Mouse (Mus musculus): Measurements from ENCODE around the gene Lancl3. TPM values are rescaled to one million over a fixed set of nuclear protein-coding genes. Genes with fewer than 3 reads are reported as not detected.

Gene Lancl3
- 1.9 TPM in 2 replicates for polyA plus RNA-seq (2016; fragmentation: Nextera tagmentation; extraction: Ambion mirVana)

DNA sequence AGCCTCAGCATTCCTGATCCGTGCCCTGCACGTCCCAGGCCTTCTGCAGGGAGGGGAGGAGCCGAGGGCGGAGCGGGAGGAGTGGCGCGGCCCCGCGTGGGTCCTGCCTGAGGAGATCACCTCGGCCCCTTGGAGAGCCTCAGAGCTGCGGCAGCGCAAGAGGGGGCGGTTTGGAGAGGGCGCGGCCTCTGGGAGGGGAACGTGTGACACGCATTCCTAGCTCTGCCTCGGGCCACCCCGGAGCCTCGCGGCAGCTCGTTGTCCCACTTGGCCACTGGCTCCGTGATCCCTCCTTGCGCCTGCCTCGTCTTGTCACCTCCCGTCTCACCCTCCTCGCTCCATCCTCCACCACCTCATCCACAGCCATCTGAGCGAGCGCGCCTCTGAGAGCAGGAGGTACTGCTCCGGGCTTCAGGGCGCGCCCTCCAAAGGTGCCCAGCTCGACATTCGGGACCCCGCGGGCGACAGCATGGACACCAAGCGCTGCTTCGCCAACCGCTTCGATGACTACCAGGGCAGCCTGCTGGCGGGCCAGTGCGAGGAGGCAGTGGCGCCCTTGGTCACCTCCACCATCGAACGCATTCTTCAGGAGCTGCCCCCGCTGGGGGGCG, at the start of gene Lancl3:
Gene Lancl3 (plus strand): TSS at position 142 of the 611 bp plus-strand sequence.
- no peaks in the 10 kb centered on the region for H3K4me1 ChIP-seq
- WGBS = 16% methylated on average over 47 of the region's 49 CpGs
- peak within 1 kb of the TSS; percentile 41 for H3K4me3 ChIP-seq
- no peaks in the 10 kb centered on the region for H3K36me3 ChIP-seq
- H3K9ac ChIP-seq = peak within 1 kb of the TSS; percentile 49
- peak within 1 kb of the TSS; percentile 60 for H3K4me2 ChIP-seq (replicated peaks)
- H3K27ac ChIP-seq = no peak within 1 kb of the TSS
- no peaks in the 10 kb centered on the region for H3K9me3 ChIP-seq (replicated peaks)
- H3K27me3 ChIP-seq = peaks cover 12% of the 10 kb centered on the region
- ATAC-seq (ENCODE audit: low FRiP score) = peak; percentile 73

DNA sequence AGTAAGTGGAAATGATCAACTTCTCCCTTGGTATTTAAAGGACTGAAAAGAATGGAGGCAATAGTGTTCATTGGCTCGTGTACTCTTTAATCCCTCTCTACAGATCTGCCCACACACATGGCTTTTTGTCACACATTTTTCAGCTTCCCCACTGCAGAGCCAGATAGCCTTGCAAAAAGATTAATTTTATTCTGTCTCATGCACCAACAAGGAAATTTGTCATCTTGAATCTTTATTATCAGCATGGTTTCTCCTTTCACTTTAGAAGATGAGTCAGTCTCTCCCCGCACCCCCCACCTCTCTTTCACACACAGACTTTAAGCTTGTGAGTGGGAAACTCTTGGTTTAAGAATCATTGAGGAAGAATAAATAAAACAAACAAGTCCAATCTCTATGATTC, 20.7 kb upstream of the Lancl3 start:
- 63% methylated on average over 2 of the region's 2 CpGs for WGBS
- Histone ChIP-seq H3K4me2 (replicated peaks) (no peak overlapping the region), H3K9me3 (replicated peaks) (no peaks in the 10 kb centered on the region), H3K9ac (no peak overlapping the region), H3K36me3 (no peaks in the 10 kb centered on the region), H3K4me3 (no peak overlapping the region), H3K4me1 (no peaks in the 10 kb centered on the region), H3K27ac (no peak overlapping the region), H3K27me3 (no peaks in the 10 kb centered on the region)
- ATAC-seq (ENCODE audit: low FRiP score) = no peak

GRCm38 (mm10) chrX:9181570-9181969, 18.1 kb upstream of the Lancl3 start:
- Histone ChIP-seq H3K27me3 (no peaks in the 10 kb centered on the region), H3K27ac (no peak overlapping the region), H3K4me2 (replicated peaks) (no peak overlapping the region), H3K9me3 (replicated peaks) (no peaks in the 10 kb centered on the region), H3K36me3 (no peaks in the 10 kb centered on the region), H3K4me1 (no peaks in the 10 kb centered on the region), H3K9ac (no peak overlapping the region), H3K4me3 (no peak overlapping the region)
- ATAC-seq (ENCODE audit: low FRiP score) = no peak
- WGBS = 64% methylated on average over 5 of the region's 5 CpGs

- ATAC-seq (ENCODE audit: low FRiP score) = peak; percentile 62
- H3K27ac ChIP-seq = no peak overlapping the region
Measured at GRCm38 (mm10) chrX:9200380-9200917, 747 bp downstream of the Lancl3 start.

GRCm38 (mm10) chrX:9201954-9202353, 2.3 kb downstream of the Lancl3 start:
- Histone ChIP-seq H3K9ac (no peak overlapping the region), H3K36me3 (no peaks in the 10 kb centered on the region), H3K9me3 (replicated peaks) (no peaks in the 10 kb centered on the region), H3K4me3 (no peak overlapping the region), H3K4me1 (no peaks in the 10 kb centered on the region), H3K4me2 (replicated peaks) (no peak overlapping the region), H3K27ac (no peak overlapping the region), H3K27me3 (peaks cover 12% of the 10 kb centered on the region)
- 67% methylated on average over 2 of the region's 2 CpGs for WGBS
- ATAC-seq (ENCODE audit: low FRiP score) = peak; percentile 59

More at GRCm38 (mm10) chrX:9200380-9200917, 747 bp downstream of the Lancl3 start:
- Histone ChIP-seq H3K36me3 (no peaks in the 10 kb centered on the region), H3K9ac (peak overlapping the region; percentile 49; the same call in 1 of the 2 replicates), H3K4me3 (peak overlapping the region; percentile 41), H3K27me3 (peaks cover 12% of the 10 kb centered on the region), H3K4me1 (no peaks in the 10 kb centered on the region), H3K4me2 (replicated peaks) (peak overlapping the region; percentile 60), H3K9me3 (replicated peaks) (no peaks in the 10 kb centered on the region)
- WGBS = 24% methylated on average over 55 of the region's 72 CpGs

GRCm38 (mm10) chrX:9202781-9203405, 3.2 kb downstream of the Lancl3 start:
- H3K9ac ChIP-seq = no peak overlapping the region
- H3K36me3 ChIP-seq = no peaks in the 10 kb centered on the region
- WGBS = 64% methylated on average over 7 of the region's 7 CpGs
- H3K4me3 ChIP-seq = no peak overlapping the region
- no peaks in the 10 kb centered on the region for H3K9me3 ChIP-seq (replicated peaks)
- H3K27me3 ChIP-seq = peaks cover 12% of the 10 kb centered on the region
- H3K27ac ChIP-seq = no peak overlapping the region
- H3K4me1 ChIP-seq = no peaks in the 10 kb centered on the region
- no peak for ATAC-seq (ENCODE audit: low FRiP score)
- H3K4me2 ChIP-seq (replicated peaks) = no peak overlapping the region; the same call in 1 of the 2 replicates

GRCm38 (mm10) chrX:9205121-9205520, 5.4 kb downstream of the Lancl3 start:
- H3K27ac ChIP-seq = no peak overlapping the region
- peaks cover 3% of the 10 kb centered on the region for H3K27me3 ChIP-seq
- H3K4me1 ChIP-seq = no peaks in the 10 kb centered on the region
- no peak overlapping the region for H3K4me3 ChIP-seq
- ATAC-seq (ENCODE audit: low FRiP score) = no peak
- H3K9me3 ChIP-seq (replicated peaks) = no peaks in the 10 kb centered on the region
- H3K9ac ChIP-seq = no peak overlapping the region
- 75% methylated on average over 2 of the region's 2 CpGs for WGBS
- H3K4me2 ChIP-seq (replicated peaks) = no peak overlapping the region
- no peaks in the 10 kb centered on the region for H3K36me3 ChIP-seq

DNA sequence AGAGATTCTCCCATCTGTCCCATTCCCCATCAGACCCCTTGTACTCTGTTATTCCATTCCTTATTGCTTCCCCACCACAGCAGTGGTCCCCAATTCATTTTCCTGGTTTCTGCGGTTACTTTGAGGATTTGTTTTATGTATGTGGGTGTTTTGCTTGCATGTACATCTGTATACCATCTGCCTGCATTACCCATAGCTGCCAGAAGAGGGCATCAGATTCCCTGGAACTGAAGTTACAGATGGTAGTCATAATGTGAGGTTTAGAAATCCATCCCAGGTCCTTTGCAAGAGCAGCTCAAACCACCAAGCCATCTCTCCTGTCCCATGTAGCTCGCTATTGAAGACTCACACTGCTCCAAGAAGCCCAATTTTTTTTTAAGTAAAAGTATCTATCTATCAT, 16.5 kb downstream of the Lancl3 start:
- 86% methylated on average over 2 of the region's 2 CpGs for WGBS
- Histone ChIP-seq H3K4me1 (no peaks in the 10 kb centered on the region), H3K36me3 (no peaks in the 10 kb centered on the region), H3K27ac (no peak overlapping the region), H3K4me3 (no peak overlapping the region), H3K9ac (no peak overlapping the region), H3K9me3 (replicated peaks) (no peaks in the 10 kb centered on the region), H3K27me3 (no peaks in the 10 kb centered on the region), H3K4me2 (replicated peaks) (no peak overlapping the region)
- ATAC-seq (ENCODE audit: low FRiP score) = no peak

- 84% methylated on average over 3 of the region's 3 CpGs for WGBS
- no peaks in the 10 kb centered on the region for H3K4me1 ChIP-seq
- no peak overlapping the region for H3K27ac ChIP-seq
- no peaks in the 10 kb centered on the region for H3K27me3 ChIP-seq
- H3K9me3 ChIP-seq (replicated peaks) = no peaks in the 10 kb centered on the region
- H3K36me3 ChIP-seq = no peaks in the 10 kb centered on the region
- H3K4me2 ChIP-seq (replicated peaks) = no peak overlapping the region
- H3K4me3 ChIP-seq = no peak overlapping the region
- no peak overlapping the region for H3K9ac ChIP-seq
- ATAC-seq (ENCODE audit: low FRiP score) = no peak
Measured at GRCm38 (mm10) chrX:9219570-9219969, 19.9 kb downstream of the Lancl3 start.

- H3K9ac ChIP-seq = no peak overlapping the region
- no peaks in the 10 kb centered on the region for H3K4me1 ChIP-seq
- no peak for ATAC-seq (ENCODE audit: low FRiP score)
- no peaks in the 10 kb centered on the region for H3K27me3 ChIP-seq
- no peak overlapping the region for H3K4me3 ChIP-seq
- no peak overlapping the region for H3K4me2 ChIP-seq (replicated peaks)
- H3K9me3 ChIP-seq (replicated peaks) = no peaks in the 10 kb centered on the region
- 31% methylated on average over 6 of the region's 6 CpGs for WGBS
- no peak overlapping the region for H3K27ac ChIP-seq
- no peaks in the 10 kb centered on the region for H3K36me3 ChIP-seq
Measured at GRCm38 (mm10) chrX:9221206-9221605, 21.5 kb downstream of the Lancl3 start.

GRCm38 (mm10) chrX:9221736-9222135, 22.0 kb downstream of the Lancl3 start:
- no peak overlapping the region for H3K4me2 ChIP-seq (replicated peaks)
- no peak for ATAC-seq (ENCODE audit: low FRiP score)
- 87% methylated on average over 4 of the region's 4 CpGs for WGBS
- no peak overlapping the region for H3K4me3 ChIP-seq
- no peaks in the 10 kb centered on the region for H3K27me3 ChIP-seq
- no peaks in the 10 kb centered on the region for H3K9me3 ChIP-seq (replicated peaks)
- no peak overlapping the region for H3K9ac ChIP-seq
- no peaks in the 10 kb centered on the region for H3K4me1 ChIP-seq
- no peak overlapping the region for H3K27ac ChIP-seq
- H3K36me3 ChIP-seq = no peaks in the 10 kb centered on the region

DNA sequence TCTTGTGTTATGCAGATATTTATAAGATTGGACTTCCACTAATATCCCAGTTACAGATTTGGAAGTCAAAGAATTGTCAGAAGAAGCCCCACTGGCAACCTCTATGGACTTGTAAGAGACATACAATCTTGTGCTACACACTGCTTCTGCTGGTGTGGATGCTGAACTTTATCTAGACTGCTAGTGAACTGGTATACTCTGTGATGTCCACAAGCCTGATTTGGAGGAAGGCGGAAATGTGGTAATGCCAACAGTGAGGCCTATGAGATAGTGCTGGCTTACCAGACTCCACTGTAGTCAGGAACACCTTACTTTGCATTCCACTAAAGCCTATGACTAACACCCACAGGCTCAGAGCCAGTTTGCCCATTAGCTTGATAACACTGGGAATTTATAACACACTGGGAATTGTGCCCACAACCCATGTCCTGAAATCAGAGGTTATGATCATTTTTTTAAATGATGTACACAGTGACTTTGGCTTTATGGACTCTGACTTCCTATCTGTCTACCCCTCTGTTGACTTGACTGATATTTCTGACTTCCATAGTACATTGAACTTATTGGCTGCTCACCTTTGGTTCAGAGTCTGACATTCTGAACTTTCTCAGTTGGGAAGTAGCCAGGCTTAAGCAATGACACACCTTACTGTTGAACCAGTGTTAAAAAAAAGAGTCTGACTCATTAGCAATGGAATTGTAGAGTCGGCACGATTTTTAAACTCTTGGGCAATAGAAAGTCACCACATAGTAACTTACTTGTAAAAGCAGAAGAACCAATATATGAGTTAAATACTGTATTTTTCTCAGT, 22.9 kb downstream of the Lancl3 start:
- Histone ChIP-seq H3K9ac (no peak overlapping the region), H3K4me3 (no peak overlapping the region), H3K27ac (no peak overlapping the region), H3K27me3 (no peaks in the 10 kb centered on the region), H3K4me2 (replicated peaks) (no peak overlapping the region), H3K36me3 (no peaks in the 10 kb centered on the region), H3K4me1 (no peaks in the 10 kb centered on the region), H3K9me3 (replicated peaks) (no peaks in the 10 kb centered on the region)
- 91% methylated on average over 3 of the region's 3 CpGs for WGBS
- no peak for ATAC-seq (ENCODE audit: low FRiP score)

Data from hindbrain, embryonic 12.5 days (tissue).